Mouse (Mus musculus) left cerebral cortex, adult 8-10 months (tissue): ENCODE results near the gene Zfp747. TPM values are rescaled to one million over a fixed set of nuclear protein-coding genes. Genes with fewer than 3 reads are reported as not detected.
A peak's percentile ranks its signal among the peaks of the same experiment; 100 is the strongest.
"Not testable (repeated sequence)": the region's sequence is repeated elsewhere in the genome, so short reads cannot be mapped to it uniquely, and the experiment has no call there.

ENCODE experiments used
- DNase-seq, 2 experiments: peaks; one replicate each; pipeline ENCODE4 v3.0.0; 2022; ENCODE audit warnings: low spot score in 2 of 2
- total RNA-seq, 4 experiments: library from RNA; stranded (reverse); gene quantifications; 2 replicates each; pipeline ENCODE4 v1.2.4; 2022

Zfp747 gene
- total RNA-seq, 4 experiments from 2014 or later: 6.6 to 8.8 (median 8.1) TPM

DNA sequence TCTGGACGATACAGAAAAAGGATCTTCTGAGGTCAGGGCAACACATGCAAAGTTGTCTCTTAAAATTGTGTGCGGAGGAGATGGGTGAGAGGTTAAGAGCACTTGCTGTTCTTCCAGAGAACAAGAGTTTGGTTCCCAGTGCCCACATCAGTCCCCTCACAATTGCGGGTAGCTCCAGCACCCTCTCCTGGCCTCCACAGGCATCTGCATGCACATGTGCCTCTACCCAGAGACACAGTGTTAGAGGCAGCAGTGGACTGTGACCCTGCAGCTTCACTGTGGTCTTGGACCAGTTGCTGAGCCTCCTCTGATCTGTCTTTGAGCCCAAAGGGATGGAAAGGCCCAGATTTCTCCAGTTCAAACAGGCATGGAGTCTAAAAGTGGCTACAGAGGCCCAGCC lies 4.0 kb downstream of the Zfp747 start:
- DNase-seq: not testable (repeated sequence)

- no peak for DNase-seq
These were observed 4.6 kb downstream of the Zfp747 start for GRCm38 (mm10) chr7:127371213-127371612.

DNA sequence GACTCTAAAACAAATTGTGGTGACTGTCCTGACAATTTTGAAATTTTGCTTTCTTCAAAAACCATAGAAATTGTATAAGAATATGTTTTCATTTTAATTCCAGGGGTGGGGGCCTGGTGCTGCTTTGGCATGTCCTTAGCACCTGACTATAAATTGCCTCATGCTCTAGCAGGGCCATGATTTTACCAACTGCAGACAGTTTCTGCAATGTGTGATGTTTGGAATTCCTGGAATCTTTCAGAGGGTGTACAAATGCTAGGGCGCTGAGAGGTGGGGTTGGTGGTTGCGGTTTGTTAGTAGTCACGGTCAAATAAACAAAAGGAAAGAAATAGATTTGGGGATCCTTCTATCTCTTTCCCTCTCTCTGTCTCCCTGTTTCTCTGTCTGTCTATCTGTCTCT lies 9.6 kb downstream of the Zfp747 start:
- no peak for DNase-seq

DNA sequence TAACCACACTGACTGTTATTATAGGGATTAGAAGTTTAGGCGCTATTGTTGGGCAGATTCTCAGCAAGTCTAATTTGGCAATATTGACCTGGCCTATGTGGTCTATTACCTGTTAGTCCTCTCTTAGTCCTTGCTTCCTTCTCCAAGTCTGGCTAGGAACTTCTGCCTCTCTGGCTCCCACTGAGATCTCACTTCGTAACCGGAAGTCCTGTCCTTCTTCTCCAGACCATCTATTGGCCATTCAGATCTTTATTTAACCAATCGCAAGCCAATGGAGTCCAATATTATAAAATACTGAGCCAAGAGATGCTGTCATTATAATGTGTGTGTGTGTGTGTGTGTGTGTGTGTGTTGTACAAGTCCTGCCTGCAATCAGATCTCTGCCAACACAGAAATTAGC lies 11.7 kb downstream of the Zfp747 start:
- DNase-seq: no peak

DNA sequence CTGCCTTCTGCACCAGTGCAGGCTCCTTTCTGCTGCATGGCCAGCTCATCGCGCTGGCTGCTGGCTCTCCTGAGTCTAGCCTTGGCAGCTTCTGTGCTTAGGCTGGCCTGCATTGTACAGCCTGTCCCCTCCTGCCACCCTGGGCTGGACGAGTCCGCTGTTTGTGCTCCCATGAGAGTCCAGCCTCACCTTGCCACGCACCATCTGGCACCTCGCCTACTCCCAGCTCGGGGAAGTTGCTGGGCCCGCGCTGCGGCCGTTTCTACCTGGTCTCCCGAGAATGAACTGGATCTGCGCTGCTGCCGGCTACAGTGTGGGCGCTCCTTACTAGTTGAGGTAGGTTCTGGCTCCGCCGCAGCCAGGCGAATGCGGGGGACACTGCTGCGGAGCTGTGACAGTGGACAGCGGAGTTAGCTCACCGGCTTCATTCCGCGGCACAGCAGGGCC lies 12.4 kb downstream of the Zfp747 start:
- DNase-seq: no peak

GRCm38 (mm10) chr7:127362418-127362817 lies 13.4 kb downstream of the Zfp747 start:
- not testable (repeated sequence) for DNase-seq

- DNase-seq: no peak
These were observed 14.4 kb downstream of the Zfp747 start for GRCm38 (mm10) chr7:127361449-127361848.

GRCm38 (mm10) chr7:127360265-127360664 lies 15.6 kb downstream of the Zfp747 start:
- no peak for DNase-seq

DNA sequence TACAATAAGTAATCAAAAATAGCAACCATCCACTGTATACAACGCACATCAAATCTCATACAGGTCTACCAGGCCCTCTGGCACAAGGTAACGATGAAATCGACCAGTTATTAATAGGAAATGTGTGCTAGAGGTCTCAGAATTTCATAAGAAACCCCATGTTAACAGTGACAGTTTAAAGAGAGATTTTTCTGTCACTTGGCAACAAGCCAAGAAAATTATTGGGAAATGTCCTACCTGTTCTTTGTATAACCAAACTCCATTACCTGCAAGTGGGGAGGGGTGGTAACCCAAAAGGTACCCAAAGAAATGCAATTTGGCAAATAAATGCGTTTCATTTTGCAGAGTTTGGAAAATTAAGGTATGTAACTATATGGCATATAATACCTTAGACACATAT lies 17.4 kb downstream of the Zfp747 start:
- DNase-seq: no peak

- no peak for DNase-seq
These were observed 18.0 kb downstream of the Zfp747 start for GRCm38 (mm10) chr7:127357871-127358270.

DNA sequence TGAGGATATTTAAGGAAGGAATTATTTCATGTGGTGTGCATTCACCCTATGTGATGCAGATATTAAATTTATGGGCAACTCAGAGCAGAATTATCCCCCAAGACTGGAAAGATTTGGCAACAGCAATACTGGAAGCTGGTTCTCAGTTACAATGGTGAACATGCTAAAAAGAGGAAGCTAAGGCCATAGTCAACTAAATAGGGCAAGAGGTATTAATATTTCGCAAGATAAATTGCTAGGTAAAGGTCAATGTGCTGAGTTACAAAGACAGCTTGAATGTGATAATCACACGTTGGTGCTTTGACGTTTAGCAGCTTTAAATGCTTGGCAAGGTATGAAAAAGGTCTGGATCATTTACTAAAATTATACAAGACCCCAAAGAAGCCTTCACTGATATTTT lies 20.1 kb downstream of the Zfp747 start:
- no peak for DNase-seq

DNA sequence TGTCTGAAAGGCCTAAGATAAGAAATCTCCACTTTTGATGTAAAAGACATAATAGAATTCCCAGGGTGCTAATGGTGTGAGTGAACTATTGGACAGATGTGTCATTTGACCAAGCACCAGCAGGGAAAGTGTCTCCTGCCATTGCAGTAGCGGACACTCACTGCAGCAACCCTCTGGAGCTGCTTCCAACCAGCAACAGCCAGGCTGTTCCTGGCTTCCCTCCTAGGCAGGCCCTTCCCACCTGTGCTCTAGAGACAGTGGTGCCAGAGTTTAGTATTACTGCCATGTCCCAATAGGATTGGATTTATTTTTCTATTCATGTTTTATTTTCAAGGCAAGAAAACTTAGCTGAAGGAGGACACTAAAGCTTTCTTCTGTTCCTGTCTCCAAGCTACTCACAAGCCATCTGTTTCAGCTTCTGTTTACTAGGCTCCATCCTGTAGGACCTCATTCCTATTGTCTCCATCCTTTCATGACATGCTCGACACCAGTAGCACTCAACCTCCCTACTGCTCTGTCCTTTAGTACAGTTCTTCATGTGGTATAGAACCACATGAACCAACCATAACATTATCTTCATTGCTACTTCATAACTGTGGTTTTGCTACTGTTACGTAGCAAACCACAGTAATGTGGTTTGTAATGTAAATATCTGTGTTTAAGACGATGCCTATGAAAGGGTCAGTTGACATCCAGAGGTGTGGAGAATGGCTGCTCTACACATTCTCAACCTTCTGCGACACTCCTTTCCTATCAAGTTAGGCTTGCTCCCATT lies 24.4 kb downstream of the Zfp747 start:
- no peak for DNase-seq

- no peak for DNase-seq
These were observed 29.2 kb downstream of the Zfp747 start for GRCm38 (mm10) chr7:127346676-127347075.

- peak; percentile 74 to 81 for DNase-seq
These were observed 30.1 kb downstream of the Zfp747 start, which contains the start of gene Zfp768 for GRCm38 (mm10) chr7:127345512-127346325. TSS of gene Zfp768 (minus strand) at chr7:127345589.

DNA sequence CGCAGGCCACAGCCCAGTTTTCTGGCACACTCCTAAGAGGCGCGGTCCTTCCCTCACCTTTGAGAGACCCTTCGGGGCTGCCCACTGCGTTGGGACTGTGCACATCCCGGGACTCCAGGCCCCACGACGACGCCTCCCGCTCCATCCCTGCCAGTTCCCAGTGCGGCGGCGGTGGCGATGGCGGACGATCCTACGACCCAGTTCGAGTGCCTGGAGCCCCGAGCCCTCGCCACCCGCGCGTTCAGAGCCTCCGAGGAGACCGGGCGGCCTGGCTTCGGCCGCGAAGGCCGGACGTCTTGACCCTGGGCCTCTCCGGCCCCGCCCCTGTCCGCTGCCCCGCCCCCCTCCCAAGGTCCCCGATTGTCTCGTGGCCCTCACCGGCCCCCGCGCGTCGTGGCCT lies 30.8 kb downstream of the Zfp747 start:
- DNase-seq: peak in 1 of 2 experiments; percentile 46

DNA sequence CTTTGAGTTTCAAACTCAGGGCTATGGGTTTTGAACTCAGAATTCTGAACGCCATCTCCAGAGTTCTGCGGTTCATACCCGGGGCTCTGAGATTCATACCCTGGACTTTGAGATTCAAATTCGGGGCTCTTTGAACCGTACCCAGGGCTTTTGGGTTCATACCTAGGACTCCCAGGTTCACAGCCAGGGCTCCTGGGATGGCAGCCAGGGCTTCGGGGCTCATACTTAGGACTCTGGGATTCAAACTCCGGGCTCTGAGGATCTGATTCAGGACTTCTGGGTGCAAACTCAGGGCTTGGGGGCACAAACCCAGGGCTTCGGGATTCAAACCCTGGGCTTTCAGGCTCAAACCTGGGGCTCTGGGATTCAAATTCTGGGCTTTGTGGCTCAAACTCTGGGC lies 31.5 kb downstream of the Zfp747 start:
- DNase-seq: no peak

DNA sequence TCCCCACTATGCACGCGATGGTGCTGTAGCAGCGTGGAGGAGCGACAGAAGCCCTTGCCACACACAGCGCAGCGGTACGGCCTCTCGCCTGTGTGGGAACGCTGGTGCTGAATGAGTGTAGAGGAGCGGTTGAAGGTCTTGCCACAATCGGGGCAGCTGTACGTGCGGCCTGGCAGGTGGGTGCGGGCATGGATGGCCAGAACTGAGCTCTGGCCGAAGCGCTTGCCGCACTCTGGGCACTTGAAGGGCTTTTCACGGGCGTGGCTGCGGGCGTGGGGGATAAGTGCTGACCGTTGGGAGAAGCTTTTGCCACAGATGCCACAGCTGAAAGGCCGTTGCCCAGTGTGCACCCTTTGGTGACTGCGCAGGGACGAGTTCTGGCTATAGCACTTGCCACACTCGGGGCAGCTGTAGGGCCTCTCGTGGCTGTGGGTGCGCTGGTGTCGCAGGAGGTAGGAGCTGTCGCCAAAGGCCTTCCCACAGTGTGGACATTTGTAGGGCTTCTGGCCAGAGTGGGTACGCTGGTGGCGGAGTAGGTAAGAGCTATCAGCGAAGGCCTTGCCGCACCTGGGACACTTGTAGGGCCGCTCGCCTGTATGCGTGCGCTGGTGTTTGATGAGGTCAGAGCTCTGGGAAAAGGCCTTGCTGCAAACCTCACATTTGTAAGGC lies 32.4 kb downstream of the Zfp747 start:
- DNase-seq: no peak

DNA sequence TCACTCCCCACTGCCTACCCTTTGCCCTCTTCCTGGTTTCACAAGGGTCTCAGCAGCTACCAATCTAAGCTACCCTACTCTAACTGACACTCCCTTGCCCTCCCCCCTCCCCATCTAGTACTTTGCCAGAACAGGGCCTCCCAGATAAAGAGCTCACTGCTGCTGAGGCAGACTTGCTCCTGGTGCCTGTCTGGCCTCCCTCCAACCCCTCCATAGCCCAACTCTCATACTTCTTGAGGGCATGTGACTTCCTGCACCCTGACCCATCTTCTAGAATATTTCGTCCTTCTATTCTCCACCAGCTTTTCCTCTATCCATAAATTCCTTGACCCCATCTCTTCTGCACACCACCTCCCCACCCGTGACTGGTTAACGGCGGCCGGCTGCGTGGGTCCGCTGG lies 33.0 kb downstream of the Zfp747 start:
- DNase-seq: no peak

- no peak for DNase-seq
These were observed 33.5 kb downstream of the Zfp747 start for GRCm38 (mm10) chr7:127342332-127342731.

DNA sequence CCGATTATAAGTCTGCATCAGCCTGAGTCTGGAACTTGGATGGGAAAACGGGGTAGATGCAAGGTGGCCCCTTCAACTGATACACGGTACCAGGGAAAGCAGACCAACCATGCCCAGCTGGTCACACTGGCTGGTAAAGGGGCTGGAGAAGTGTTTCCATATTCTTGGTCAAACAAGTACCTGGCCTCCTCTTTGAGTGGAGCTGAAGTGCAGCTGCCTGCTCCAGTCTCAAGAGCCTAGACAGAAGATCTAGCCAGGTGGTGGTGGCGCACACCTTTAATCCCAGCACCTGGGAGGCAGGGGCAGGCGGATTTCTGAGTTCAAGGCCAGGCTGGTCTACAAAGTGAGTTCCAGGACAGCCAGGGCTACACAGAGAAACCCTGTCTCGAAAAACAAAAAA lies 34.0 kb downstream of the Zfp747 start:
- not testable (repeated sequence) for DNase-seq

- no peak for DNase-seq
These were observed 34.5 kb downstream of the Zfp747 start for GRCm38 (mm10) chr7:127341356-127341755.

GRCm38 (mm10) chr7:127337636-127338035 lies 38.2 kb downstream of the Zfp747 start:
- DNase-seq: no peak
